Mouse (Mus musculus) erythroblast, embryonic 14.5 days (primary cell): Measurements from ENCODE around the gene Slc12a6.

Source experiments
- GATA1 ChIP-seq: IDR thresholded peaks from 2 replicates; pipeline ENCODE4 v1.6.1; 2012; ENCODE audit warnings: low read length, inconsistent platforms, mixed read lengths
- TAL1 ChIP-seq: IDR thresholded peaks from 3 replicates; pipeline ENCODE4 v1.6.1; 2012; ENCODE audit warnings: low read length, inconsistent platforms, mixed read lengths

DNA sequence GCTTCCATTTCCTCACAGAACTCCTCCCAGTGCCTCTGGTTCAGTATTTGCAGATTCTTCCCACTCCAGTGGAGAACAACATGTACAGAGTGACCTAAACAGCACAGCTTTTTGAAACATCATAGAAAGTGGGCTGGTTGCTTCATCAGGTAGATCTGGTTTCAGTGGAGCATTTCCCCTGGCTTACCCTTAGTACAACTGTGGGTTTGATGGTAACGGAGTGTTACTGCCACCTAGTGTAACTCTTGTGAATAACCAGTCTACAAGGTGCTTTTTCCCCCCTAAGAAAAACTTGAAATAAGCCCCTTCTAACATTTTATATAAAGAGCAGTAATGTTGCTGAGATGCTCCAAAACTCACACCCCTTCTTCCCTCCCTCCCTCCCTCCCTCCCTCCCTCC lies 49.6 kb upstream of the Slc12a6 start:
- TF ChIP-seq GATA1 (no peak), TAL1 (no peak)
